12 mouse cellular contexts compared by ENCODE assay signal in the genomic region with DNA sequence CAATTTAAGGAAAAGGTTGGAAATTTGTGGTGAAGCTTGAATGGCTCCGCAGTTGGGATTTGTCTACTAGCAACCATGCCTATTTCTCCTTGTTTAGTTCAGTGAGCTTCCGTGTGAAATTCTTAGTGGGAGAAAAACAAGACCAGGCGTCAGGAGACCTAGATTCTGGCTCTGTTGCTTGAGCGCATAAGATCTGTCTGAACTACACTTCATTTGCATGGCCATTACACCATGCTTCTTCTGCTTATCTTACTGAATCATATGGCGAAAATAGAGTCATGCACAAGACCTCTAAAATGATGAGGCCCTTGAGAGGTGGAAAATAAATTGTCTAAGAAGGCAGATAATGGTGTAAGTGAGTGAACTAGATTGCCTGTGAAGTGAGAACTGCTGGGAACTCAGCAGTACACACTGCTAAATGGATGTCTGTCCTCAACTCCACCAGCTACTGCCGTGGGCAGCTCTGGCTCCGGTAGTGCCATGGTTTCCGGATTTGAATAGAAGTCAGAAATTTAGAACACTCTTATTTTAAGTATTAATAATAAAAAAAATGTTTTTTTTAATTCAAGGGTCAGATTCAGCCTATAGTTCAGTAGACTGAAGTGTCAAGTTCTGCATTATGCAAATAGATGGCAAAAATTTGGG. TPM values are rescaled to one million over a fixed set of nuclear protein-coding genes. Genes with fewer than 3 reads are reported as not detected.
DNase-seq lines count a peak whose midpoint lies in the region; ATAC-seq and TF ChIP-seq lines count a peak whose summit lies in the region.
"Had no signal": no experiment of that assay in that cellular context is flagged by ENCODE, and none has a peak within 500 bp of the region (broad histone marks: within the 10 kb centered on the region; RNA-seq: fewer than 3 reads in every experiment).

No protein-coding gene starts in this region.

- no peak overlapping the region for H3K4me2 ChIP-seq in heart, embryonic 15.5 days
- no peak overlapping the region for H3K4me2 ChIP-seq in midbrain, embryonic 11.5 days
- H3K4me2 ChIP-seq in midbrain, postnatal 0 days (ENCODE audit: low read depth, low read length, poor library complexity, severe bottlenecking), result no peak overlapping the region
- H3K4me2 ChIP-seq in forebrain, embryonic 13.5 days, result peak overlapping the region; percentile 71
- H3K4me2 ChIP-seq in midbrain, embryonic 15.5 days, result no peak overlapping the region; the same call in 1 of the 2 replicates

- intact Hi-C loops in heart, postnatal 25 days (cut with DNase I), result loop anchor here (2.0 to 5.0 kb wide), 4 partner anchors 13 to 119 kb away; a partner anchor contains a TSS

- H3K27ac ChIP-seq in heart, embryonic 15.5 days, result peak overlapping the region; percentile 100
- no peak overlapping the region for H3K27ac ChIP-seq in midbrain, embryonic 11.5 days (ENCODE audit: low read depth, low read length)
- H3K27ac ChIP-seq in midbrain, postnatal 0 days (ENCODE audit: low read depth, low read length), result no peak overlapping the region
- H3K27ac ChIP-seq in forebrain, embryonic 13.5 days, result peak overlapping the region; percentile 99; the same call in 1 of the 2 replicates
- H3K27ac ChIP-seq in midbrain, embryonic 15.5 days, result peak overlapping the region; percentile 98; the same call in 1 of the 2 replicates

- H3K9me3 ChIP-seq in heart, embryonic 15.5 days (replicated peaks), result no peaks in the 10 kb centered on the region
- no peaks in the 10 kb centered on the region for H3K9me3 ChIP-seq in midbrain, embryonic 11.5 days (ENCODE audit: control insufficient read depth, low read length)
- no peaks in the 10 kb centered on the region for H3K9me3 ChIP-seq in midbrain, postnatal 0 days (ENCODE audit: low read length)
- no peaks in the 10 kb centered on the region for H3K9me3 ChIP-seq in forebrain, embryonic 13.5 days (replicated peaks)
- no peaks in the 10 kb centered on the region for H3K9me3 ChIP-seq in midbrain, embryonic 15.5 days

- DNase-seq in heart, postnatal 25 days (ENCODE audit: low spot score), result no peak
- DNase-seq in midbrain, embryonic 11.5 days (ENCODE audit: low spot score, missing footprints), result peak; percentile 82
- DNase-seq in midbrain, postnatal 0 days (ENCODE audit: low spot score), result no peak
- DNase-seq in frontal cortex, postnatal 36 days (ENCODE audit: low spot score in 2 of 2), result no peak
- no peak for DNase-seq in ovary, postnatal 36 days (ENCODE audit: low spot score)
- DNase-seq: adrenal gland, postnatal 25 days; layer of hippocampus, postnatal 36 days had no signal

- H3K4me1 ChIP-seq in heart, embryonic 15.5 days (replicated peaks), result peaks cover 36% of the 10 kb centered on the region
- peaks cover 26% of the 10 kb centered on the region for H3K4me1 ChIP-seq in midbrain, embryonic 11.5 days (ENCODE audit: control insufficient read depth, insufficient read depth, low read length)
- H3K4me1 ChIP-seq in midbrain, postnatal 0 days (ENCODE audit: insufficient read depth, low read length), result peaks cover 14% of the 10 kb centered on the region
- H3K4me1 ChIP-seq in forebrain, embryonic 13.5 days, result peaks cover 44% of the 10 kb centered on the region
- peaks cover 37% of the 10 kb centered on the region for H3K4me1 ChIP-seq in midbrain, embryonic 15.5 days

- H3K36me3 ChIP-seq in heart, embryonic 15.5 days, result no peaks in the 10 kb centered on the region
- no peaks in the 10 kb centered on the region for H3K36me3 ChIP-seq in midbrain, embryonic 11.5 days (ENCODE audit: control insufficient read depth, insufficient read depth, low read length)
- no peaks in the 10 kb centered on the region for H3K36me3 ChIP-seq in midbrain, postnatal 0 days (ENCODE audit: insufficient read depth, low read length)
- H3K36me3 ChIP-seq in forebrain, embryonic 13.5 days (ENCODE audit: poor library complexity, severe bottlenecking), result no peaks in the 10 kb centered on the region
- H3K36me3 ChIP-seq in midbrain, embryonic 15.5 days (replicated peaks), result no peaks in the 10 kb centered on the region

- no peak for ATAC-seq in heart, embryonic 15.5 days (replicated peaks; ENCODE audit: insufficient number of reproducible peaks, insufficient read depth, low FRiP score, low read depth)
- ATAC-seq in midbrain, embryonic 11.5 days (ENCODE audit: low FRiP score), result no peak
- ATAC-seq in midbrain, postnatal 0 days (ENCODE audit: low FRiP score), result no peak
- ATAC-seq in forebrain, embryonic 13.5 days, result no peak
- ATAC-seq in midbrain, embryonic 15.5 days (replicated peaks), result no peak
- ATAC-seq: inflammation-experienced regulatory T-cells, adult 6 months had no signal

- no peaks in the 10 kb centered on the region for H3K27me3 ChIP-seq in heart, embryonic 15.5 days
- no peaks in the 10 kb centered on the region for H3K27me3 ChIP-seq in midbrain, embryonic 11.5 days (ENCODE audit: control insufficient read depth, insufficient read depth, low read length)
- H3K27me3 ChIP-seq in midbrain, postnatal 0 days (ENCODE audit: insufficient read depth, low read length), result no peaks in the 10 kb centered on the region
- H3K27me3 ChIP-seq in forebrain, embryonic 13.5 days, result no peaks in the 10 kb centered on the region
- no peaks in the 10 kb centered on the region for H3K27me3 ChIP-seq in midbrain, embryonic 15.5 days (replicated peaks)

- H3K9ac ChIP-seq in heart, embryonic 15.5 days, result peak overlapping the region; percentile 20; the same call in 1 of the 2 replicates
- no peak overlapping the region for H3K9ac ChIP-seq in midbrain, embryonic 11.5 days (ENCODE audit: low read length)
- no peak overlapping the region for H3K9ac ChIP-seq in midbrain, postnatal 0 days (replicated peaks; ENCODE audit: low read length, poor library complexity, severe bottlenecking)
- peak overlapping the region; percentile 9; the same call in 1 of the 2 replicates for H3K9ac ChIP-seq in forebrain, embryonic 13.5 days
- no peak overlapping the region for H3K9ac ChIP-seq in midbrain, embryonic 15.5 days

- TF ChIP-seq CTCF in midbrain, postnatal 0 days (IDR thresholded peaks at IDR 0.05), result no peak

- WGBS in heart, embryonic 15.5 days, result 86% methylated on average over 8 of the region's 8 CpGs
- 92% methylated on average over 8 of the region's 8 CpGs for WGBS in midbrain, embryonic 11.5 days
- 87% methylated on average over 8 of the region's 8 CpGs for WGBS in midbrain, postnatal 0 days
- 90% methylated on average over 8 of the region's 8 CpGs for WGBS in forebrain, embryonic 13.5 days
- WGBS in midbrain, embryonic 15.5 days, result 90% methylated on average over 8 of the region's 8 CpGs

- H3K4me3 ChIP-seq in heart, embryonic 15.5 days, result no peak overlapping the region
- H3K4me3 ChIP-seq in midbrain, embryonic 11.5 days (ENCODE audit: low read depth, low read length), result no peak overlapping the region
- H3K4me3 ChIP-seq in midbrain, postnatal 0 days (ENCODE audit: low read depth, low read length), result no peak overlapping the region
- no peak overlapping the region for H3K4me3 ChIP-seq in forebrain, embryonic 13.5 days
- H3K4me3 ChIP-seq in midbrain, embryonic 15.5 days, result no peak overlapping the region

RNA-seq across cellular contexts. Expression of a gene that starts 1.2 kb away (rescaled TPM):
- polyA plus RNA-seq in heart, embryonic 15.5 days (2015; fragmentation: Nextera tagmentation; extraction: Ambion mirVana), result 18.1 and 23.6 TPM in 2 replicates
- total RNA-seq in heart, postnatal 25 days (2021), result 10 to 100 TPM; 24.8 to 29.0 TPM
- polyA plus RNA-seq in midbrain, embryonic 11.5 days (2014; fragmentation: Nextera tagmentation; extraction: Ambion mirVana), result 91.9 and 110 TPM in 2 replicates
- total RNA-seq in midbrain, postnatal 0 days (2014; rRNA removed), result 60.4 and 65.5 TPM in 2 replicates
- 23.5 TPM in 2 replicates for polyA plus RNA-seq in midbrain, postnatal 0 days (2015; fragmentation: Nextera tagmentation; extraction: Ambion mirVana)
- 52.3 and 58.6 TPM in 2 replicates for polyA plus RNA-seq in forebrain, embryonic 13.5 days (2015; fragmentation: Nextera tagmentation; extraction: Ambion mirVana)
- polyA plus RNA-seq in midbrain, embryonic 15.5 days (2015; fragmentation: Nextera tagmentation; extraction: Ambion mirVana), result 45.9 and 54.5 TPM in 2 replicates

RNA-seq across cellular contexts. Expression of a gene that starts 6.2 kb away (rescaled TPM):
- 0.60 and 0.68 TPM in 2 replicates for polyA plus RNA-seq in heart, embryonic 15.5 days (2015; fragmentation: Nextera tagmentation; extraction: Ambion mirVana)
- total RNA-seq in heart, postnatal 25 days (2021), result 1 to 10 TPM; 3.3 to 3.9 TPM
- polyA plus RNA-seq in midbrain, embryonic 11.5 days (2014; fragmentation: Nextera tagmentation; extraction: Ambion mirVana), result 1.0 and 1.5 TPM in 2 replicates
- total RNA-seq in midbrain, postnatal 0 days (2014; rRNA removed), result not detected in 2 replicates
- 0.18 and 0.81 TPM in 2 replicates for polyA plus RNA-seq in midbrain, postnatal 0 days (2015; fragmentation: Nextera tagmentation; extraction: Ambion mirVana)
- 0.63 and 0.96 TPM in 2 replicates for polyA plus RNA-seq in forebrain, embryonic 13.5 days (2015; fragmentation: Nextera tagmentation; extraction: Ambion mirVana)
- polyA plus RNA-seq in midbrain, embryonic 15.5 days (2015; fragmentation: Nextera tagmentation; extraction: Ambion mirVana), result 0.50 and 0.78 TPM in 2 replicates
- total RNA-seq: neutrophil, adult 5-6 weeks had no signal

RNA-seq across cellular contexts. Expression of a gene that starts 20.6 kb away (rescaled TPM):
- polyA plus RNA-seq in heart, embryonic 15.5 days (2015; fragmentation: Nextera tagmentation; extraction: Ambion mirVana), result not detected in 2 replicates
- total RNA-seq in heart, postnatal 25 days (2021), result not detected
- not detected in 2 replicates for polyA plus RNA-seq in midbrain, embryonic 11.5 days (2014; fragmentation: Nextera tagmentation; extraction: Ambion mirVana)
- not detected in 2 replicates for total RNA-seq in midbrain, postnatal 0 days (2014; rRNA removed)
- polyA plus RNA-seq in midbrain, postnatal 0 days (2015; fragmentation: Nextera tagmentation; extraction: Ambion mirVana), result not detected in 2 replicates
- polyA plus RNA-seq in forebrain, embryonic 13.5 days (2015; fragmentation: Nextera tagmentation; extraction: Ambion mirVana), result not detected in 2 replicates
- not detected in 2 replicates for polyA plus RNA-seq in midbrain, embryonic 15.5 days (2015; fragmentation: Nextera tagmentation; extraction: Ambion mirVana)
- total RNA-seq: adrenal gland, postnatal 25 days; layer of hippocampus, postnatal 36 days; neutrophil, adult 5-6 weeks had no signal
- polyA plus RNA-seq: inflammation-experienced regulatory T-cells, adult 6 months had no signal

RNA-seq across cellular contexts. Expression of a gene that starts 37.2 kb away (rescaled TPM):
- polyA plus RNA-seq in heart, embryonic 15.5 days (2015; fragmentation: Nextera tagmentation; extraction: Ambion mirVana), result 51.8 and 69.2 TPM in 2 replicates
- 10 to 100 TPM; 31.2 to 41.2 TPM for total RNA-seq in heart, postnatal 25 days (2021)
- 50.4 and 52.8 TPM in 2 replicates for polyA plus RNA-seq in midbrain, embryonic 11.5 days (2014; fragmentation: Nextera tagmentation; extraction: Ambion mirVana)
- 93.8 and 108 TPM in 2 replicates for total RNA-seq in midbrain, postnatal 0 days (2014; rRNA removed)
- polyA plus RNA-seq in midbrain, postnatal 0 days (2015; fragmentation: Nextera tagmentation; extraction: Ambion mirVana), result 58.0 and 66.1 TPM in 2 replicates
- 75.9 and 84.7 TPM in 2 replicates for polyA plus RNA-seq in forebrain, embryonic 13.5 days (2015; fragmentation: Nextera tagmentation; extraction: Ambion mirVana)
- 89.2 and 90.9 TPM in 2 replicates for polyA plus RNA-seq in midbrain, embryonic 15.5 days (2015; fragmentation: Nextera tagmentation; extraction: Ambion mirVana)

Comparison
In these comparisons a context has a peak if more than half of its experiments do, and no peak if none do; other contexts are left out.
1. H3K27ac ChIP-seq: peak in heart, embryonic 15.5 days (single experiment), forebrain, embryonic 13.5 days (single experiment) and midbrain, embryonic 15.5 days (single experiment); none in midbrain, embryonic 11.5 days (single experiment) and midbrain, postnatal 0 days (single experiment).
2. H3K9ac ChIP-seq: peak in heart, embryonic 15.5 days (single experiment) and forebrain, embryonic 13.5 days (single experiment); none in midbrain, embryonic 11.5 days (single experiment), midbrain, postnatal 0 days (single experiment) and midbrain, embryonic 15.5 days (single experiment).